Mouse (Mus musculus) gastrocnemius, postnatal 36 days (tissue): Measurements from ENCODE around the gene Jmjd8. TPM values are rescaled to one million over a fixed set of nuclear protein-coding genes. Genes with fewer than 3 reads are reported as not detected.

Experiments used
- DNase-seq, 2 experiments: peaks; one replicate each; pipeline ENCODE4 v3.0.0; 2022
- intact Hi-C: fragments of 180-260 bp; cut with DNase I; formaldehyde crosslinking; loops from one replicate; pipeline ENCODE4 v1.15.1; 2025
- long read RNA-seq, 2 experiments: library from polyadenylated mRNA; stranded (forward); transcript quantifications; one replicate each; pipeline ENCODE4 v2.0.0; 2021
- total RNA-seq, 2 experiments: library from RNA; stranded (reverse); gene quantifications; 2 replicates each; pipeline ENCODE4 v1.2.3; 2021

The Jmjd8 gene
- 10 to 100 TPM; 13.4 to 13.6 TPM for total RNA-seq
- long read RNA-seq, experiment 1, partial matches to known transcripts: 1 of 9 reads
- long read RNA-seq, experiment 1, other reads (novel, unspliced or antisense): 5 of 9 reads
- long read RNA-seq, experiment 2, partial matches to known transcripts: 1 of 10 reads
- long read RNA-seq, experiment 2, other reads (novel, unspliced or antisense): 6 of 10 reads

GRCm38 (mm10) chr17:25828712-25829557 is at the start of gene Jmjd8:
TSS of gene Jmjd8 (plus strand) at chr17:25828867.
- peak; percentile 51 to 66 for DNase-seq
- intact Hi-C loops: loop anchor here (10.0 kb wide), 1 partner anchor 934 kb away; the partner anchor contains the start of genes Eme2, Mrps34 and Nme3

GRCm38 (mm10) chr17:25781339-25781738 is 47.3 kb upstream of the Jmjd8 start:
- no peak for DNase-seq
- intact Hi-C loops: no loop called here

GRCm38 (mm10) chr17:25783086-25783485 is 45.6 kb upstream of the Jmjd8 start:
- DNase-seq: no peak
- intact Hi-C loops: no loop called here

GRCm38 (mm10) chr17:25783861-25784574 is 44.6 kb upstream of the Jmjd8 start:
- DNase-seq: no peak
- intact Hi-C loops: no loop called here

GRCm38 (mm10) chr17:25785281-25785745 is 43.4 kb upstream of the Jmjd8 start, which contains the start of gene Haghl:
TSS of gene Haghl (minus strand) at chr17:25785673.
- peak; percentile 92 to 97 for DNase-seq
- intact Hi-C loops: no loop called here

GRCm38 (mm10) chr17:25786280-25786679 is 42.4 kb upstream of the Jmjd8 start, which contains the start of gene Ccdc78:
TSS of gene Ccdc78 (plus strand) at chr17:25786580.
- intact Hi-C loops: no loop called here
- no peak for DNase-seq

GRCm38 (mm10) chr17:25786781-25787504 is 41.7 kb upstream of the Jmjd8 start:
- intact Hi-C loops: no loop called here
- DNase-seq: no peak

GRCm38 (mm10) chr17:25791320-25791842 is 37.3 kb upstream of the Jmjd8 start:
- intact Hi-C loops: no loop called here
- DNase-seq: no peak

- peak; percentile 77 to 88 for DNase-seq
- intact Hi-C loops: no loop called here
Measured at GRCm38 (mm10) chr17:25791843-25792527, 36.7 kb upstream of the Jmjd8 start.

- intact Hi-C loops: no loop called here
- DNase-seq: peak in 1 of 2 experiments; percentile 66
Measured at GRCm38 (mm10) chr17:25792615-25793014, 36.1 kb upstream of the Jmjd8 start, which contains the start of gene Fam173a. TSS of gene Fam173a (minus strand) at chr17:25792901.

- no peak for DNase-seq
- intact Hi-C loops: no loop called here
Measured at GRCm38 (mm10) chr17:25794197-25794596, 34.5 kb upstream of the Jmjd8 start.

- no peak for DNase-seq
- intact Hi-C loops: no loop called here
Measured at GRCm38 (mm10) chr17:25794998-25795397, 33.7 kb upstream of the Jmjd8 start.

GRCm38 (mm10) chr17:25795609-25796092 is 33.0 kb upstream of the Jmjd8 start, which contains the start of gene AC134908.4:
TSS of gene AC134908.4 (minus strand) at chr17:25795659.
- intact Hi-C loops: loop anchor here (2.0 kb wide), 1 partner anchor 21 kb away; no protein-coding TSS in a partner anchor
- no peak for DNase-seq

- intact Hi-C loops: loop anchor here (2.0 kb wide), 1 partner anchor 21 kb away; no protein-coding TSS in a partner anchor
- peak; percentile 50 to 56 for DNase-seq
Measured at GRCm38 (mm10) chr17:25796211-25796771, 32.4 kb upstream of the Jmjd8 start.

GRCm38 (mm10) chr17:25796951-25797369 is 31.7 kb upstream of the Jmjd8 start, which contains the start of gene Metrn:
TSS of gene Metrn (minus strand) at chr17:25797136.
- peak; percentile 76 to 86 for DNase-seq
- intact Hi-C loops: loop anchor here (2.0 kb wide), 1 partner anchor 22 kb away; no protein-coding TSS in a partner anchor

- intact Hi-C loops: loop anchor here (1.0 to 5.0 kb wide), 2 partner anchors 28 to 69 kb away; partner anchors contain the start of gene Narfl
- peak in 1 of 2 experiments; percentile 49 for DNase-seq
Measured at GRCm38 (mm10) chr17:25801029-25801428, 27.6 kb upstream of the Jmjd8 start.

GRCm38 (mm10) chr17:25802825-25803517 is 25.7 kb upstream of the Jmjd8 start:
- DNase-seq: no peak
- intact Hi-C loops: loop anchor here (5.0 kb wide), 1 partner anchor 71 kb away; no protein-coding TSS in a partner anchor
